23 mouse cellular contexts compared by ENCODE assay signal in genomic region chr13:101741530-101742309, GRCm38 (mm10). TPM values are rescaled to one million over a fixed set of nuclear protein-coding genes. Genes with fewer than 3 reads are reported as not detected.
DNase-seq lines count a peak whose midpoint lies in the region; ATAC-seq and TF ChIP-seq lines count a peak whose summit lies in the region.
"Had no signal": no experiment of that assay in that cellular context is flagged by ENCODE, and none has a peak within 500 bp of the region (broad histone marks: within the 10 kb centered on the region; RNA-seq: fewer than 3 reads in every experiment).

No protein-coding gene starts in this region.

- 0 out of 2 replicates have a peak overlapping the region, but pooled peaks have one; percentile 44 for H3K27ac ChIP-seq in intestine, embryonic 15.5 days
- H3K27ac ChIP-seq in intestine, postnatal 0 days (ENCODE audit: low read depth, low read length) = no peak overlapping the region
- H3K27ac ChIP-seq in liver, adult 2 months (replicated peaks; ENCODE audit: insufficient read depth, low read depth, low read length) = no peak overlapping the region
- no peak overlapping the region for H3K27ac ChIP-seq in intestine, embryonic 16.5 days (ENCODE audit: low read length)
- peak overlapping the region; percentile 64; the same call in 1 of the 2 replicates for H3K27ac ChIP-seq in stomach, embryonic 14.5 days (ENCODE audit: low read length)
- H3K27ac ChIP-seq: forebrain, embryonic 10.5 days; hindbrain, embryonic 13.5 days; limb, embryonic 10.5 days; midbrain, embryonic 10.5 days had no signal

- no peak overlapping the region for H3K9ac ChIP-seq in intestine, embryonic 15.5 days
- H3K9ac ChIP-seq in intestine, postnatal 0 days (ENCODE audit: low read depth, low read length) = no peak overlapping the region
- H3K9ac ChIP-seq in liver, adult 2 months (ENCODE audit: low read depth, low read length) = no peak overlapping the region
- no peak overlapping the region for H3K9ac ChIP-seq in intestine, embryonic 16.5 days (ENCODE audit: low read depth, low read length)
- H3K9ac ChIP-seq in stomach, embryonic 14.5 days (replicated peaks; ENCODE audit: low read depth, low read length) = no peak overlapping the region
- H3K9ac ChIP-seq: forebrain, postnatal 0 days; heart, embryonic 12.5 days; hindbrain, embryonic 13.5 days had no signal

- H3K4me2 ChIP-seq in intestine, embryonic 15.5 days (replicated peaks) = no peak overlapping the region
- no peak overlapping the region for H3K4me2 ChIP-seq in intestine, postnatal 0 days (replicated peaks; ENCODE audit: low read depth)
- H3K4me2 ChIP-seq in intestine, embryonic 16.5 days (ENCODE audit: low read depth, low read length) = no peak overlapping the region
- no peak overlapping the region for H3K4me2 ChIP-seq in stomach, embryonic 14.5 days (replicated peaks; ENCODE audit: low read depth, low read length)
- H3K4me2 ChIP-seq: heart, embryonic 12.5 days; hindbrain, embryonic 13.5 days had no signal

- H3K36me3 ChIP-seq in intestine, embryonic 15.5 days = no peaks in the 10 kb centered on the region
- peaks cover 2% of the 10 kb centered on the region; the same call in 1 of the 2 replicates for H3K36me3 ChIP-seq in intestine, postnatal 0 days (ENCODE audit: control insufficient read depth, insufficient read depth)
- peaks cover 3% of the 10 kb centered on the region for H3K36me3 ChIP-seq in liver, adult 2 months (ENCODE audit: control insufficient read depth, insufficient read depth, low read length)
- H3K36me3 ChIP-seq in intestine, embryonic 16.5 days (ENCODE audit: control insufficient read depth, insufficient read depth, low read length) = no peaks in the 10 kb centered on the region
- H3K36me3 ChIP-seq in stomach, embryonic 14.5 days (ENCODE audit: control insufficient read depth, insufficient read depth, low read length) = no peaks in the 10 kb centered on the region
- H3K36me3 ChIP-seq: forebrain, embryonic 10.5 days; heart, embryonic 12.5 days; hindbrain, embryonic 13.5 days; limb, embryonic 10.5 days; midbrain, embryonic 10.5 days had no signal

- no peaks in the 10 kb centered on the region for H3K9me3 ChIP-seq in intestine, embryonic 15.5 days
- no peaks in the 10 kb centered on the region for H3K9me3 ChIP-seq in intestine, postnatal 0 days (ENCODE audit: control insufficient read depth)
- no peaks in the 10 kb centered on the region for H3K9me3 ChIP-seq in intestine, embryonic 16.5 days (ENCODE audit: control insufficient read depth, low read length)
- H3K9me3 ChIP-seq in stomach, embryonic 14.5 days (ENCODE audit: control insufficient read depth, low read depth, low read length) = no peaks in the 10 kb centered on the region
- H3K9me3 ChIP-seq: forebrain, embryonic 10.5 days; heart, embryonic 12.5 days; hindbrain, embryonic 13.5 days; limb, embryonic 10.5 days; midbrain, embryonic 10.5 days had no signal

- peaks cover 50% of the 10 kb centered on the region for H3K4me1 ChIP-seq in intestine, embryonic 15.5 days (replicated peaks)
- peaks cover 19% of the 10 kb centered on the region for H3K4me1 ChIP-seq in intestine, postnatal 0 days (replicated peaks; ENCODE audit: control insufficient read depth, insufficient read depth, low read length)
- H3K4me1 ChIP-seq in liver, adult 2 months (ENCODE audit: control insufficient read depth, insufficient read depth, low read length) = peaks cover 46% of the 10 kb centered on the region
- peaks cover 56% of the 10 kb centered on the region for H3K4me1 ChIP-seq in intestine, embryonic 16.5 days (ENCODE audit: control insufficient read depth, insufficient read depth, low read length)
- H3K4me1 ChIP-seq in stomach, embryonic 14.5 days (ENCODE audit: control insufficient read depth, insufficient read depth, low read length) = peaks cover 67% of the 10 kb centered on the region

- peaks cover 35% of the 10 kb centered on the region; the same call in 1 of the 2 replicates for H3K79me2 ChIP-seq in liver, adult 2 months (ENCODE audit: control insufficient read depth, insufficient read depth, low read length)

- 56% methylated on average over 11 of the region's 11 CpGs for WGBS in intestine, embryonic 15.5 days
- 41% methylated on average over 11 of the region's 11 CpGs for WGBS in intestine, postnatal 0 days
- WGBS in liver, adult 2 months = 33% methylated on average over 11 of the region's 11 CpGs
- WGBS in intestine, embryonic 16.5 days = 58% methylated on average over 11 of the region's 11 CpGs
- WGBS in stomach, embryonic 14.5 days = 50% methylated on average over 11 of the region's 11 CpGs

- no peaks in the 10 kb centered on the region for H3K27me3 ChIP-seq in intestine, embryonic 15.5 days (replicated peaks)
- H3K27me3 ChIP-seq in intestine, postnatal 0 days (replicated peaks; ENCODE audit: control insufficient read depth, insufficient read depth, low read length) = no peaks in the 10 kb centered on the region
- no peaks in the 10 kb centered on the region for H3K27me3 ChIP-seq in liver, adult 2 months (ENCODE audit: control insufficient read depth, insufficient read depth, low read length)
- H3K27me3 ChIP-seq in intestine, embryonic 16.5 days (replicated peaks; ENCODE audit: control insufficient read depth, insufficient read depth, low read length) = no peaks in the 10 kb centered on the region
- no peaks in the 10 kb centered on the region for H3K27me3 ChIP-seq in stomach, embryonic 14.5 days (ENCODE audit: control insufficient read depth, insufficient read depth, low read length)
- H3K27me3 ChIP-seq: heart, embryonic 12.5 days; hindbrain, embryonic 13.5 days; Patski had no signal

- ATAC-seq in intestine, embryonic 15.5 days = 0 out of 2 replicates have a peak, but pooled peaks have one; percentile 37
- no peak for ATAC-seq in intestine, postnatal 0 days
- 0 out of 2 replicates have a peak, but pooled peaks have one; percentile 39 for ATAC-seq in intestine, embryonic 16.5 days
- ATAC-seq in stomach, embryonic 14.5 days (ENCODE audit: insufficient number of reproducible peaks, insufficient read depth, low FRiP score, low read depth) = no peak
- ATAC-seq in megakaryocyte-erythroid progenitor cell, adult 5-6 weeks (replicated peaks; ENCODE audit: low FRiP score, low TSS enrichment, poor library complexity, severe bottlenecking) = no peak
- ATAC-seq: CD4-positive, CD25-positive, alpha-beta regulatory T cell, adult 4 months; forebrain, postnatal 0 days; inflammation-experienced regulatory T-cells, adult 6 months; Patski had no signal

- H3K4me3 ChIP-seq in intestine, embryonic 15.5 days (replicated peaks) = no peak overlapping the region
- no peak overlapping the region for H3K4me3 ChIP-seq in intestine, postnatal 0 days (ENCODE audit: low read depth, low read length)
- H3K4me3 ChIP-seq in liver, adult 2 months (ENCODE audit: insufficient read depth, low read depth, low read length) = no peak overlapping the region
- H3K4me3 ChIP-seq in intestine, embryonic 16.5 days (ENCODE audit: low read length) = no peak overlapping the region
- H3K4me3 ChIP-seq in stomach, embryonic 14.5 days (ENCODE audit: low read depth, low read length) = no peak overlapping the region
- H3K4me3 ChIP-seq: forebrain, embryonic 10.5 days; heart, embryonic 12.5 days; hindbrain, embryonic 13.5 days; limb, embryonic 10.5 days; midbrain, embryonic 10.5 days had no signal

- TF ChIP-seq CTCF in intestine, postnatal 0 days (IDR thresholded peaks at IDR 0.05; ENCODE audit: low read depth) = no peak
- TF ChIP-seq CTCF in liver, adult 2 months (IDR thresholded peaks at IDR 0.05; ENCODE audit: low read depth, low read length) = no peak

- no peak for TF ChIP-seq POLR2A in liver, adult 2 months (IDR thresholded peaks at IDR 0.05; ENCODE audit: extremely low read depth, insufficient read depth, low read length)

- peak; percentile 60 for DNase-seq in liver, adult 2 months (ENCODE audit: extremely low read depth, low read depth, low spot score)
- no peak for DNase-seq in liver
- DNase-seq in left cerebral cortex, adult 9 months (ENCODE audit: low spot score in 2 of 2) = no peak
- DNase-seq: adrenal gland, adult 8-10 months; cerebellum, adult 8-10 months; forebrain, postnatal 0 days; heart, postnatal 14 days; lung, adult 18-20 months; retina, postnatal 1 day; thymus, postnatal 36 days had no signal

RNA-seq across cellular contexts. Expression of gene Pik3r1, which starts 26.3 kb away (rescaled TPM):
- polyA plus RNA-seq in intestine, embryonic 15.5 days (2015; fragmentation: Nextera tagmentation; extraction: Ambion mirVana) = 29.6 and 30.8 TPM in 2 replicates
- polyA plus RNA-seq in intestine, postnatal 0 days (2015; fragmentation: Nextera tagmentation; extraction: Ambion mirVana) = 14.7 and 17.5 TPM in 2 replicates
- 35.5 and 38.4 TPM in 2 replicates for total RNA-seq in liver, adult 2 months (2014; rRNA removed)
- polyA plus RNA-seq in liver, adult 2 months (2012; rRNA removed) = 11.9 and 12.2 TPM in 2 replicates
- polyA plus RNA-seq in intestine, embryonic 16.5 days (2015; fragmentation: Nextera tagmentation; extraction: Ambion mirVana) = 20.9 and 24.8 TPM in 2 replicates
- polyA plus RNA-seq in stomach, embryonic 14.5 days (2014; fragmentation: Nextera tagmentation; extraction: Ambion mirVana) = 95.5 and 98.3 TPM in 2 replicates
- total RNA-seq in megakaryocyte-erythroid progenitor cell, adult 5-6 weeks (2014; fragmentation: Nextera tagmentation) = 47.7 and 67.6 TPM in 2 replicates
- 98.6 and 115 TPM in 2 replicates for total RNA-seq in megakaryocyte-erythroid progenitor cell, adult 5-6 weeks (2017)

Comparison
In these comparisons a context has a peak if more than half of its experiments do, and no peak if none do; other contexts are left out.
1. ATAC-seq: peak in intestine, embryonic 15.5 days (single experiment) and intestine, embryonic 16.5 days (single experiment); none in intestine, postnatal 0 days (single experiment), stomach, embryonic 14.5 days (single experiment) and megakaryocyte-erythroid progenitor cell, adult 5-6 weeks (single experiment).
2. H3K27ac ChIP-seq: peak in intestine, embryonic 15.5 days (single experiment) and stomach, embryonic 14.5 days (single experiment); none in intestine, postnatal 0 days (single experiment), liver, adult 2 months (single experiment) and intestine, embryonic 16.5 days (single experiment).